Mouse (Mus musculus) spleen, embryonic (tissue): ENCODE results near the gene Rfc3.
"Not testable (repeated sequence)": the region's sequence is repeated elsewhere in the genome, so short reads cannot be mapped to it uniquely, and the experiment has no call there.

Source experiments
- CTCF ChIA-PET: fragments of 350-600 bp; sonication (Branson Sonifier 250); formaldehyde crosslinking; loops from one replicate; lab custom pipeline; 2022; lab: Charles Lee

The Rfc3 gene

DNA sequence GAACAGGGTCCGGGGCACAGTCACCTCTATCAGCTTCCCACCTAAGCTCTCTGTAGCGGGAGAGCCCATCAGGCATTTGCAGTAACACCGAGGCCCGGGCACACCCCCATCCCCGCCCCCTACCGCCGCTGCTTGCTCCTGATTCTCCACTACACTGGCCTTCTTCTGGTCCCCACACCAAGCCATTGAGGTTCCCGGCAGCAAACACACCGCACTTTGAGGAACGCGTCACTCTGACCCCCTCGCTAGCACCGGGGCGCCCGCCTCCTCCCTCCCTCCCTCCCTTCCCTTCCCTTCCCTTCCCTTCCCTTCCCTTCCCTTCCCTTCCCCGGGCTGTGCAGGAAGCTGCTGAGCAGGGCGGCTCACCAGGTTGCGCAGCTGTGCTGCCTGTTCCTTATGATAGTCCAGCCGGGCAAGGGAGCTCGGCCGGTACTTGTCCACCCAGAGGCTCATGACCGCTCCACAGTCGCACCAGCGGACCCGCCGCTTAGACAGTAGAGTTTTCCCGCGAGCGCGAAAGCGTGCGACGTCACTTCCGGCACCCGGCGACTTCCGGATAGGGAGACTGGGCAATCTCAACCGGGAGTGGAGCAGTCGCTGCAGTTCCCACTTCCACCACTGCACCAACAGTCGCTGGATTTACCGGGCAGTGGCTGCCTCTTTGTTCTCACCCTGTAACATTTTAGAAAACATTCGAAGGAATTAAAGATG lies at the start of gene Rfc3:
TSS of gene Rfc3 (minus strand) at position 543 of the 711 bp plus-strand sequence.
- CTCF ChIA-PET: no interaction called here

DNA sequence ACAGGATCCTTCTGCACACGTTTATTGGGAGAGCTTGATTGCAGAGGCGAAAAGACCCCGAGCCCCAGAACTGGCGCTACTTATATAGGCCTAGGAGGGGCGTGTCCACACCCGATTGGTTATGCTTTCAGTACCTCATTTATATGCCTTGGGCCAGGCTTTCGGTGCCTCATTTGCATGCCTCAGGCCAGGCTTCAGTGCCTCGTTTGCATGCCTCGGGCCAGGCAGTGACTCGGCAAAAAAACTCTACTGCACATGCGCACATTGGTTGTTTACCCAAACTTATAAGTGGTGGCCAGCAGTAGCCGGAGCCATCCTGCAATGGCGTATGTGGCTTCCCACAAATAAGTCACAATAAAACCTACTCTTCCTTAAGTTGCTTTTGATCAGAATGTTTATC lies 42.6 kb upstream of the Rfc3 start:
- CTCF ChIA-PET: not testable (repeated sequence)

DNA sequence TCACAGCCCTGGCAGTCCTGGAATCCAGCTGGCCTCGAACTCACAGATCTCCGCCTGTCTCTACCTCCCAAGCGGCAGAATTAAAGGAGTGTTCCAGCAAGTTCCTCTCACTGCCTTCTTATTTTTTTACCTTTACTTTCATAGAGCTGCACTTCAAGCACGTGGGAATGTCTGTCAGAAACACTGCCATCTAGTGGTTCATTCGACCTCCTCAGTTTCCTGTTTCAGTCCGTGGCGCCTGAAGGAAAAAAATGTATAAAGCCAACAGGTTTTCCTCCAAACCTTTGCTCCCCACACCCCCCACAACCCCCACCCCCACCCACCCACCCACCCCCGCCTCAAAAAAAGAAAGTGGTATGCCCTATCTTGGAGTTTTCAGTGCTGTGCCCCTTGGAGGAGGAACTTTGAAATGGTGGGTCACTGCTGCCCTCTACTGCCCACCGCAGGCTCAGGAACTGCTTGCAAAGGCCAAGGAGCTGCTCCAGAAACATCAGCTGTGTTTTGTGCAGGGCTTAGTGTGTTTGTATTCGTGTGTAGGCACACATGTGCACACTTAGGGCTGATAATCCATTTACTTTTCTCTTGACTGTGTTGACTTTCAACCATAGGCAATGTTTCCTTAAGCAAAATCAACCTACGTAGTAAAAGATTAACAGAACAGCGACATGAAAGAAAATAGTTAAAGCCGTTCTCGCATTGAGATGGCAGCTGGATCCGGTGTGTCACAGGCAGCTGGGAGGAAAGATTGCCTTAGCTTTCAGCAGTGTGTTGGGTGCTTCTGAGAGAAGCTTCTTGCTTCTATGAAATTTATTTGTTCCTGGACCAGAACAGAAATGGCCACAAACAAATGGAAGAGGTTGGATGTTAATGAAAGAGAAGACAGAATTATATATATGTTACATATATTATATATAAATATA lies 35.8 kb upstream of the Rfc3 start:
- CTCF ChIA-PET: interaction anchor here (0.6 to 1.1 kb wide), 5 partner anchors 44 to 318 kb away, joined by 3 to 10 read pairs (median 5); no protein-coding TSS in a partner anchor

GRCm38 (mm10) chr5:151662207-151662606 lies 11.2 kb upstream of the Rfc3 start:
- CTCF ChIA-PET: no interaction called here

DNA sequence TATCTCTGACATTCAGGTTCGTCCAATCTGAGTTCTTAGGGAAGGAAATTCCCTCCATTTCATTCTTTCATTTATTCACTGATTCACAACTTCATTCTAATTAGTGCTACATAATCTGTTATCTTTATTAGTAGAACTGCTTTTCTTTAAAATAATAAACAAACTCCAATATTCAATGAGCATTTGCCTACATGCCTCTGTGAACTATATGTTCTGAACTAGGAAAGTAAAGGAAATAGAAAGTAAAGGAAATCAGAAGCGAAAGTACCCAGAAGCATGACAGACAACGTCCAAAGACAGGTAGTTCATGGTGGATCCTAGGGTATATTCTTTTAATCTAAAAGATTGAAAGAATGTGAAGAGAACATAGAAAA lies 356 bp upstream of the Rfc3 start:
- CTCF ChIA-PET: no interaction called here

DNA sequence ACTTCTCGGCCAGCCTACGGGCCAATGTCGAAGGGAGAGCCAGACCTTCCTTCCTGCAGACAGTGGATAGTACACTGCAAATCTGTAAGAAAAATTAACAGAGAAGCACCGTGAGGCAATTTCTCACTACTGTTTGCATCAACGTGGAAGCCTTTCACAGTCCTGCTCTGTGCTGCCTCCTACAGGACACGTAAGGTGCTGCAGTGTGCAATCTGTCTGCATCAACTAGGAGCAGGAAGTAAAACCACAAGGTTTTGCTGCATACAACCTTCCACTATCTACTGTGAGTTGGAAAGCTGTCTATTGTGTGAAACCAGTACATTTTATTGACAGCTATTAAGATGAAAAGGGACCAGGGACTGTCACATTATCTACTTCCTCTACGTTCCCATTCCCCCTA lies 6.2 kb downstream of the Rfc3 start:
- CTCF ChIA-PET: no interaction called here

- CTCF ChIA-PET: interaction anchor here (1.0 kb wide), 1 partner anchor 44 kb away, joined by 10 read pairs; no protein-coding TSS in a partner anchor
Measured at GRCm38 (mm10) chr5:151642867-151643266, 8.2 kb downstream of the Rfc3 start.

GRCm38 (mm10) chr5:151642102-151642501 lies 8.9 kb downstream of the Rfc3 start:
- CTCF ChIA-PET: no interaction called here

DNA sequence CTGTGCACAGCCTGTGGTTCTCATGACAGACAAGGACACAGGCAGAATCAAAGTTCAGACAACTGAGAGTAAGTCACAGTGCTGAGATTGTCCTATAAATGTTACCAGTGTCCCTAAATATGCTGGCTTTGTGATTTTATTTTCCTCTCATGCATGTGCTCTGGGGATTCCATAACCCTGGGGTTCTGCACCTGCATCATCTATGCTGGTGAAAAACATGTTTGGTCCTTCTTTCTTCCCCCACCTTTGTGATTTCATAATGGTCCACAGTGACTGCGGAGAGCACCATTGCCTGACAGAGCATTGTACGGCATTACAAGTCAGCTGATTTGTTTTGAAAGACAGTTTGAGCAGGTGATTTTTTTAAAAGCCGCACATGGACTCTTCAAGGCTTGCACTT lies 45.1 kb downstream of the Rfc3 start, which contains the start of gene Vmn2r18:
TSS of gene Vmn2r18 (minus strand) at position 101 of the 400 bp plus-strand sequence.
- CTCF ChIA-PET: no interaction called here

- CTCF ChIA-PET: no interaction called here
Measured at GRCm38 (mm10) chr5:151601696-151602095, 49.3 kb downstream of the Rfc3 start.
